Mouse (Mus musculus): ENCODE data around the gene Gm10277.

DNA sequence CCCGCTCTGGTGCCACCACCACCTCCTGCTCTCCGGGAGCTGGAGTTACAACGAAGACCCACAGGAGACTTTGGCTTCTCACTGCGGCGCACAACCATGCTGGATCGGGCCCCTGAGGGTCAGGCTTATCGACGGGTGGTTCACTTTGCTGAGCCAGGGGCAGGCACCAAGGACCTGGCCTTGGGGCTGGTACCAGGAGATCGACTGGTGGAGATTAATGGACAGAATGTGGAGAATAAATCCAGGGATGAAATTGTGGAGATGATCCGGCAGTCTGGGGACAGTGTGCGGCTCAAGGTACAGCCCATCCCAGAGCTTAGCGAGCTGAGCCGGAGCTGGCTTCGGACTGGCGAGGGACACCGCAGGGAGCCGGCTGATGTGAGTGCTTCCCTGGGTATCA, 9.6 kb downstream of the Gm10277 start:
- no peak for TF ChIP-seq CTCF (IDR thresholded peaks at IDR 0.05; ENCODE audit: extremely low read depth, insufficient read depth, insufficient read length, insufficient replicate concordance)
- no peak for TF ChIP-seq POLR2A (IDR thresholded peaks at IDR 0.05; ENCODE audit: low read depth, low read length)

Measured in spleen, adult 2 months (tissue).